Mouse (Mus musculus): ENCODE measurements around the gene Garnl3. TPM values are rescaled to one million over a fixed set of nuclear protein-coding genes. Genes with fewer than 3 reads are reported as not detected.
"Not testable (repeated sequence)": the region's sequence is repeated elsewhere in the genome, so short reads cannot be mapped to it uniquely, and the experiment has no call there.

Garnl3 gene
- total and polyA plus RNA-seq, 2 experiments from 2014 or later: 4.0 to 6.1 TPM

DNA sequence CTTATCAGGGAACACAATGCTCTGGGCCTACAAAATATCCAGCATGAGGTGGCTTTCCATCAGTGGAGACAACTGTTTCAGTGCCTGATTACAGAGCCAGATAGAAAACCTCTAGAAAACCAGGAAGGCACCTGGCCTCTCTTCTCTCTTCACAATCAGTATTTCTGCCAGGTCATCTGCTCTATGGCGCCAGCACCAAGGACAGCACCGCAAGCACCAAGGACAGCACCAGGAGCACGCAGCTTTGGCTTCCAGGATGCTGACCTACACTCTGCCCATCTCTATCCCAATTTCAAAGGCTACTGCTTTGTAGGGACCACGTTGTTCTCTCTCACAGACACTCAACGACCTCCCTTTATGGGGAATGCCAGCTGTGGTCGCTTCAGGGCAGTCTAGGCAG lies 113.4 kb downstream of the Garnl3 start:
- Histone ChIP-seq H3K4me2 (ENCODE audit: low read depth, low read length) (no peak overlapping the region), H3K27me3 (ENCODE audit: control insufficient read depth, insufficient read depth, low read length) (no peaks in the 10 kb centered on the region), H3K9me3 (replicated peaks; ENCODE audit: control insufficient read depth, low read length) (no peaks in the 10 kb centered on the region), H3K4me3 (ENCODE audit: low read depth, low read length) (no peak overlapping the region), H3K4me1 (ENCODE audit: control insufficient read depth, insufficient read depth) (no peaks in the 10 kb centered on the region), H3K36me3 (replicated peaks; ENCODE audit: control insufficient read depth, insufficient read depth, low read length) (no peaks in the 10 kb centered on the region), H3K9ac (replicated peaks; ENCODE audit: low read depth, low read length) (no peak overlapping the region), H3K27ac (ENCODE audit: low read depth) (no peak overlapping the region)
- peak; percentile 26 for DNase-seq (ENCODE audit: low spot score)
- 2% methylated on average over 6 of the region's 6 CpGs for WGBS
- no peak for ATAC-seq (ENCODE audit: insufficient read depth, low read depth)
- TF ChIP-seq CTCF (IDR thresholded peaks at IDR 0.05; ENCODE audit: low read depth): no peak
- no peak for TF ChIP-seq EP300 (IDR thresholded peaks at IDR 0.05; ENCODE audit: low read depth)

DNA sequence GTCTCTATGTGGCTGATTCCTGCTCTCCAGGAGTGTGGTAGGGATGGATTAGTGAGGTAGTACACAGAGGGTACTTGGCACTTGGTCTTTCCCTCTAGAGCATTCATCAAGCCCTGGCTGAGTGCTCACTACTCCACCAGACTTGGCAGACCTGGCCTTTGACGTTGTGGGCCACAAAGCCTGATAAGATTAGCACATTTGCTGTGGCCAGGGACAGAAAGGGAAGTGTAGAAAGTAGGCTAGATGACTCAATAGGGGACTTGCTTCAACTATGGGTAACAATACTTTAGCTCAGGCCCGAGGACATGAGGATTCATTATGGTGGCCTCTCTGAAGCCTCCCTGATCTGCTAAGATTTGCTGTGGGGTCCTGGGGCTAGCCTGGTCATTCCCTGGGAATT lies 114.3 kb downstream of the Garnl3 start:
- H3K4me1 ChIP-seq (ENCODE audit: control insufficient read depth, insufficient read depth): no peaks in the 10 kb centered on the region
- H3K4me2 ChIP-seq (ENCODE audit: low read depth, low read length): no peak overlapping the region
- no peak overlapping the region for H3K27ac ChIP-seq (ENCODE audit: low read depth)
- no peak for DNase-seq (ENCODE audit: low spot score)
- H3K9me3 ChIP-seq (replicated peaks; ENCODE audit: control insufficient read depth, low read length): no peaks in the 10 kb centered on the region
- no peak for TF ChIP-seq CTCF (IDR thresholded peaks at IDR 0.05; ENCODE audit: low read depth)
- no peak for TF ChIP-seq EP300 (IDR thresholded peaks at IDR 0.05; ENCODE audit: low read depth)
- 57% methylated on average over 2 of the region's 2 CpGs for WGBS
- H3K36me3 ChIP-seq (replicated peaks; ENCODE audit: control insufficient read depth, insufficient read depth, low read length): no peaks in the 10 kb centered on the region
- H3K4me3 ChIP-seq (ENCODE audit: low read depth, low read length): no peak overlapping the region
- no peak overlapping the region for H3K9ac ChIP-seq (replicated peaks; ENCODE audit: low read depth, low read length)
- ATAC-seq (ENCODE audit: insufficient read depth, low read depth): no peak
- H3K27me3 ChIP-seq (ENCODE audit: control insufficient read depth, insufficient read depth, low read length): no peaks in the 10 kb centered on the region

DNA sequence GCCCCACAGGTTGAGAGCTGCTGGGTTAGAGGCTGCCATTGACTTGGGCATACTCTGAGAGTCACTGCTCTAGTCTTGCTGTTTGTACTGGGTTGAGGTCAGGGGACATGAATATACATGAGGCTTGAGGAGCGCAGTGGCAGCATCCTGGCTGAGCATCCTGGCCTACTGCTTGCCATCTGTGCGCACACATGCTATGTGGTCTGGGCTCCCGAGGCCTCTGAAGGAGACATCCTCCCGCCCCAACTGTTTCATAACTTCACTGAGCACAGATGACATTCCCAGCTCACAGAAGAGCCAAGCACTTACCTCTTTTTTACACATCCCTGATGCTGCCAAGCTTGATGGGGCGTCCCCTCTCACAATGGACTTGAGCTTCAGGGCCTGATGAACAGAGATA lies 116.6 kb downstream of the Garnl3 start:
- no peaks in the 10 kb centered on the region for H3K27me3 ChIP-seq (ENCODE audit: control insufficient read depth, insufficient read depth, low read length)
- H3K4me2 ChIP-seq (ENCODE audit: low read depth, low read length): no peak overlapping the region
- no peak overlapping the region for H3K27ac ChIP-seq (ENCODE audit: low read depth)
- no peaks in the 10 kb centered on the region for H3K4me1 ChIP-seq (ENCODE audit: control insufficient read depth, insufficient read depth)
- H3K36me3 ChIP-seq (replicated peaks; ENCODE audit: control insufficient read depth, insufficient read depth, low read length): no peaks in the 10 kb centered on the region
- H3K9ac ChIP-seq (replicated peaks; ENCODE audit: low read depth, low read length): no peak overlapping the region
- H3K4me3 ChIP-seq (ENCODE audit: low read depth, low read length): no peak overlapping the region
- DNase-seq (ENCODE audit: low spot score) (no peak), ATAC-seq (ENCODE audit: insufficient read depth, low read depth) (no peak)
- TF ChIP-seq EP300 (IDR thresholded peaks at IDR 0.05; ENCODE audit: low read depth): no peak
- TF ChIP-seq CTCF (IDR thresholded peaks at IDR 0.05; ENCODE audit: low read depth): no peak
- H3K9me3 ChIP-seq (replicated peaks; ENCODE audit: control insufficient read depth, low read length): no peaks in the 10 kb centered on the region
- WGBS: 79% methylated on average over 5 of the region's 5 CpGs

DNA sequence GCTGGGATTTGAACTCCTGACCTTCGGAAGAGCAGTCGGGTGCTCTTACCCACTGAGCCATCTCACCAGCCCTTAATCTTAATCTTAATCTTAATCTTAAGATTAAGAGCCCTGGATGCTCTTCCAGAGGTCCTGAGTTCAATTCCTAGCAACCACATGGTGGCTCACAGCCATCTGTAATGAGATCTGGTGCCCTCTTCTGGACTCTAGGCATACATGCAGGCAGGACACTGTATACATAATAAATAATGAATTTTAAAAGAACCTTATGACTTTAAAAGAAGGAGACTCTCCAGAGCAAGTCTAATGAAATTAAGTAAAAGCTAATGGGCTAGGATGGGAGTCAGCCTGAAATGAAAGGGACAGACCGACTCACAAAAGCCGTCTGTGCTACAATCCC lies 122.4 kb downstream of the Garnl3 start:
- H3K4me3 ChIP-seq (ENCODE audit: low read depth, low read length); DNase-seq (ENCODE audit: low spot score); H3K4me2 ChIP-seq (ENCODE audit: low read depth, low read length); H3K27ac ChIP-seq (ENCODE audit: low read depth); ATAC-seq (ENCODE audit: insufficient read depth, low read depth); H3K4me1 ChIP-seq (ENCODE audit: control insufficient read depth, insufficient read depth); H3K27me3 ChIP-seq (ENCODE audit: control insufficient read depth, insufficient read depth, low read length); H3K9ac ChIP-seq (replicated peaks; ENCODE audit: low read depth, low read length); H3K9me3 ChIP-seq (replicated peaks; ENCODE audit: control insufficient read depth, low read length): not testable (repeated sequence)
- TF ChIP-seq CTCF (IDR thresholded peaks at IDR 0.05; ENCODE audit: low read depth): peak; percentile 7; the same call in 1 of the 2 replicates
- WGBS: 84% methylated on average over 4 of the region's 4 CpGs
- H3K36me3 ChIP-seq (replicated peaks; ENCODE audit: control insufficient read depth, insufficient read depth, low read length): 0 out of 2 replicates have a peak, but pooled peaks cover 10% of the 10 kb centered on the region

DNA sequence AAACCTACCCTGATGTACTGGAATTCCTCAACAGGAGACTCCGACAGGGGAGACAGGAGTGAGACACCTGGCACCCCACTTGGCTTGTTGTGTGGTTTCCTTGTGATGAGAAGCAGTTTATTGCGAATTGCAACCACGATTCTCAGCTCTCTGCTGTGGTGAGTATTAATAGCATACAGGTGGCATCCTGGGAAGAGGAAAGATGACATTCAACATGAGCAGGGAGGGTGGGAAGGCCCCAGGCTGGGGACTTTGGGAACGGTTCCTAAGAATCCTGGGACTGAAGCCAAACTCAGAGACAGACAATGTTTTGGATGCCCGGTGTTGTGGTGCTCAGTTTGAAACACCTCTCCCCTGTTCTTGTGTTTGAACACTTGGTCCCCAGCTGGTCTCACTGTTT lies 126.4 kb downstream of the Garnl3 start:
- no peak for TF ChIP-seq CTCF (IDR thresholded peaks at IDR 0.05; ENCODE audit: low read depth)
- no peak for TF ChIP-seq EP300 (IDR thresholded peaks at IDR 0.05; ENCODE audit: low read depth)
- H3K36me3 ChIP-seq (replicated peaks; ENCODE audit: control insufficient read depth, insufficient read depth, low read length): 0 out of 2 replicates have a peak, but pooled peaks cover 10% of the 10 kb centered on the region
- no peak overlapping the region for H3K4me3 ChIP-seq (ENCODE audit: low read depth, low read length)
- ATAC-seq (ENCODE audit: insufficient read depth, low read depth) (no peak), DNase-seq (ENCODE audit: low spot score) (no peak)
- H3K4me2 ChIP-seq (ENCODE audit: low read depth, low read length): no peak overlapping the region
- no peaks in the 10 kb centered on the region for H3K27me3 ChIP-seq (ENCODE audit: control insufficient read depth, insufficient read depth, low read length)
- H3K9me3 ChIP-seq (replicated peaks; ENCODE audit: control insufficient read depth, low read length): no peaks in the 10 kb centered on the region
- no peak overlapping the region for H3K9ac ChIP-seq (replicated peaks; ENCODE audit: low read depth, low read length)
- WGBS: 30% methylated on average over 5 of the region's 5 CpGs
- no peak overlapping the region for H3K27ac ChIP-seq (ENCODE audit: low read depth)
- H3K4me1 ChIP-seq (ENCODE audit: control insufficient read depth, insufficient read depth): no peaks in the 10 kb centered on the region

DNA sequence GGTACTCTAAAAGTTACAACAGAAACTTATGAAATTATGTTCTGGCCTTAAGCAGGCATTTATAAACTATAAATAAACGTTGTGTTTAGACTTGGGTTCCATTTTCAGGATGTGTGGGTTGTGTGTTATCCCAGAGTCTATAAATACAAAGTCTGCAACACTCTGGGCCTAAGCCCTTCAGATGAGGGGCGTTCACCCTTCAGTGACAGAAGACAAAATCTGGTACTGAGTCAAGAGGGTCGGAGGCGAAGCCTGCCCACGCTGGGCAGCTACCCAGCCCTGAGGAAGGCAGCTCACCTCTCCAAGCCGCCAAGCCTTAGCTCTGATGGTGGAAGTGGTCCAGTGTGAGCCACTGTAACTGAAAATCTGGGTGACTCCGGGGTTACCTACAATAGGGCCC lies 129.3 kb downstream of the Garnl3 start:
- no peak overlapping the region for H3K9ac ChIP-seq (replicated peaks; ENCODE audit: low read depth, low read length)
- H3K27ac ChIP-seq (ENCODE audit: low read depth): no peak overlapping the region
- TF ChIP-seq CTCF (IDR thresholded peaks at IDR 0.05; ENCODE audit: low read depth) (no peak), EP300 (IDR thresholded peaks at IDR 0.05; ENCODE audit: low read depth) (no peak)
- no peaks in the 10 kb centered on the region for H3K4me1 ChIP-seq (ENCODE audit: control insufficient read depth, insufficient read depth)
- no peak overlapping the region for H3K4me2 ChIP-seq (ENCODE audit: low read depth, low read length)
- no peak overlapping the region for H3K4me3 ChIP-seq (ENCODE audit: low read depth, low read length)
- DNase-seq (ENCODE audit: low spot score): no peak
- ATAC-seq (ENCODE audit: insufficient read depth, low read depth): no peak
- 75% methylated on average over 7 of the region's 7 CpGs for WGBS
- no peaks in the 10 kb centered on the region for H3K9me3 ChIP-seq (replicated peaks; ENCODE audit: control insufficient read depth, low read length)
- H3K36me3 ChIP-seq (replicated peaks; ENCODE audit: control insufficient read depth, insufficient read depth, low read length): 0 out of 2 replicates have a peak, but pooled peaks cover 10% of the 10 kb centered on the region
- H3K27me3 ChIP-seq (ENCODE audit: control insufficient read depth, insufficient read depth, low read length): no peaks in the 10 kb centered on the region
